Mouse (Mus musculus): ENCODE results near the gene Nip7. TPM values are rescaled to one million over a fixed set of nuclear protein-coding genes. Genes with fewer than 3 reads are reported as not detected.
A peak's percentile ranks its signal among the peaks of the same experiment; 100 is the strongest.

Gene Nip7
- polyA plus RNA-seq, 1 experiment from 2014 or later, result 54.4 TPM

GRCm38 (mm10) chr8:107046976-107047375, 9.7 kb upstream of the Nip7 start:
- ATAC-seq (ENCODE audit: insufficient number of reproducible peaks, insufficient read depth, low FRiP score, low read depth), result no peak
- Histone ChIP-seq H3K36me3 (ENCODE audit: control insufficient read depth, insufficient read depth, low read length) (peaks cover 80% of the 10 kb centered on the region), H3K4me2 (ENCODE audit: low read length) (peak overlapping the region; percentile 83), H3K27ac (replicated peaks in 1 of 2; ENCODE audit: control insufficient read depth in 1 of 2, insufficient read depth in 1 of 2, low read depth in 2 of 2, low read length in 2 of 2) (peak overlapping the region in 1 of 2 experiments; percentile 96; a peak in 2 of 4 replicates), H3K4me1 (ENCODE audit: control insufficient read depth in 2 of 2, insufficient read depth in 2 of 2, low read length in 2 of 2) (peaks cover 3 to 19% of the 10 kb centered on the region in 2 experiments), H3K9me3 (ENCODE audit: control insufficient read depth, low read length) (no peaks in the 10 kb centered on the region), H3K9ac (ENCODE audit: low read length) (peak overlapping the region; percentile 90), H3K27me3 (ENCODE audit: control insufficient read depth, insufficient read depth, low read length) (no peaks in the 10 kb centered on the region), H3K4me3 (ENCODE audit: control insufficient read depth in 1 of 2, insufficient read depth in 1 of 2, low read depth in 1 of 2, low read length in 2 of 2) (peak overlapping the region; percentile 75 to 79; a peak in 2 of 4 replicates)
- 53% methylated on average over 5 of the region's 5 CpGs for WGBS

DNA sequence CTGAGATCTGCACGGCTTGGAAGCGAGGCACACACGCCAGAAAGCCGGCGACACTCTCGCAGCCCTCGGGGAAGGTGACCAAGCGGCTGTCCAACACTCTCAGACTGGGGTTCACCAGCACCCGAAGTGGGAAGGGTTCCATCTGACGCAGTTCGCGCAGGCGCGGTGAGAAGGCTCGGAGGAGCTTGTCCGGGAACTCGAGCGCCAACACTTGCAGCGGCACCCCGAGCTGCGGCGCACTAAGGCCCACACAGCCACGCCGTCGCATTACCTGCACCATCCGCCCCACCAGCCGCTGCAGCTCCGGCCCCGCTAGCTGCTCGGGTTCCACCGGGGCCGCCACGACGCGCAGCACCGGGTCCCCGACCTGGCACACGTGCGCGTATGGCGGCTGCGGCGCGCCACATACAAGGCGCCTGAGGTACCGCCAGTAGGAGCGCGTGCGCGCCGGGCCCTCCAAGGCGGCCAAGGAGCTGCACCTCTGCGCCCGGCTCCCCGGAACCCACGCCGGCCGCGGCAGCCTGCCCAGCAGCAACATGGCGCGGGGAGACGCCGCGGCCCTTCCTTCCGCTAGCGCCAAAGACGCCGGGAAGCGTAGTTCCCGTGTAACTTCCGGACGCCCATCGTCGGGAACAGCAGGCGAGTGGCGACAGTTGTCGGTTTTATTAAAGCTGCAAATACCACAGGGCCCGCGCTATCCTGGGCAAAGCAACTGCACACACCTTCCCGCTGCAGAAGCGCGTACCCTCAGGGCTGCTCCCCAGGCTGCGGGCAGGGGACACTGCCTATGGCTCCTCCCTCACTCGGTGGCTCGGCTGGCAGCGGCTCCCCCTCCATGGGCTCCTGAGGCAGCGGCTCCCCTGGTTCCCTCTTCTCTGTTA, 8.4 kb upstream of the Nip7 start, which contains the start of gene Pdf:
Pdf (minus strand) TSS at position 554 of the 881 bp plus-strand sequence.
- H3K9ac ChIP-seq (ENCODE audit: low read length), result peak within 1 kb of the TSS; percentile 90
- H3K4me3 ChIP-seq (ENCODE audit: control insufficient read depth in 1 of 2, insufficient read depth in 1 of 2, low read depth in 1 of 2, low read length in 2 of 2), result peak within 1 kb of the TSS; percentile 75 to 79
- peak; percentile 74 for ATAC-seq (ENCODE audit: insufficient number of reproducible peaks, insufficient read depth, low FRiP score, low read depth)
- peak within 1 kb of the TSS; percentile 83 for H3K4me2 ChIP-seq (ENCODE audit: low read length)
- WGBS, result under 1% methylated on average over 87 of the region's 87 CpGs
- H3K27me3 ChIP-seq (ENCODE audit: control insufficient read depth, insufficient read depth, low read length), result no peaks in the 10 kb centered on the region
- H3K4me1 ChIP-seq (ENCODE audit: control insufficient read depth in 2 of 2, insufficient read depth in 2 of 2, low read length in 2 of 2), result peaks cover 3 to 19% of the 10 kb centered on the region in 2 experiments
- H3K36me3 ChIP-seq (ENCODE audit: control insufficient read depth, insufficient read depth, low read length), result peaks cover 80% of the 10 kb centered on the region
- peak within 1 kb of the TSS; percentile 86 to 96 for H3K27ac ChIP-seq (replicated peaks in 1 of 2; ENCODE audit: control insufficient read depth in 1 of 2, insufficient read depth in 1 of 2, low read depth in 2 of 2, low read length in 2 of 2)
- H3K9me3 ChIP-seq (ENCODE audit: control insufficient read depth, low read length), result no peaks in the 10 kb centered on the region

- 91% methylated on average over 4 of the region's 4 CpGs for WGBS
- peaks cover 3 to 19% of the 10 kb centered on the region in 2 experiments for H3K4me1 ChIP-seq (ENCODE audit: control insufficient read depth in 2 of 2, insufficient read depth in 2 of 2, low read length in 2 of 2)
- no peak for ATAC-seq (ENCODE audit: insufficient number of reproducible peaks, insufficient read depth, low FRiP score, low read depth)
- H3K9ac ChIP-seq (ENCODE audit: low read length), result peak overlapping the region; percentile 90; the same call in 1 of the 2 replicates
- H3K4me2 ChIP-seq (ENCODE audit: low read length), result peak overlapping the region; percentile 83
- H3K27ac ChIP-seq (replicated peaks in 1 of 2; ENCODE audit: control insufficient read depth in 1 of 2, insufficient read depth in 1 of 2, low read depth in 2 of 2, low read length in 2 of 2), result 0 out of 4 replicates have a peak overlapping the region, but pooled peaks of 1 of the 2 experiments have one; percentile 96
- no peaks in the 10 kb centered on the region for H3K27me3 ChIP-seq (ENCODE audit: control insufficient read depth, insufficient read depth, low read length)
- peaks cover 80% of the 10 kb centered on the region for H3K36me3 ChIP-seq (ENCODE audit: control insufficient read depth, insufficient read depth, low read length)
- H3K9me3 ChIP-seq (ENCODE audit: control insufficient read depth, low read length), result no peaks in the 10 kb centered on the region
- H3K4me3 ChIP-seq (ENCODE audit: control insufficient read depth in 1 of 2, insufficient read depth in 1 of 2, low read depth in 1 of 2, low read length in 2 of 2), result peak overlapping the region in 1 of 2 experiments; percentile 79; a peak in 1 of 4 replicates
Observed at GRCm38 (mm10) chr8:107049480-107049879, 7.2 kb upstream of the Nip7 start.

DNA sequence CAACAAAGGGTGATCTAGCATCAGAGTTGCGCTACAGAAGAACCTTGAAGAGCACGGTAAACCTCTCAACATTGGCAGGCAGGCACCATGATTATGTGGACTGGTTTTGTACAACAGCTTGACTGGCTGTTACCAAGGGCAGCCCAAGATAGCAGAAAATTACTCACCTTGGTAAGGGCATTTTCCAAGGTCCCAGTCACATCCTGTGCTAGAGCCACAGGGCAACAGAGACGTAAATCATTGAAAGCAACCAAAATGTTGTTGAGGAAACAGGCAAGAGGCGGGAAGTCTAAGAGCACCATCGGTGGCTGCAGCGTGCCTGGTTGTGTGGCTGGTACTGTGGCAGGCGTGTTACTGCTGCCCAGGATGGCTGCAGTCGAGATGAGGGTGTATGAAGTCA, 4.6 kb upstream of the Nip7 start:
- no peak for ATAC-seq (ENCODE audit: insufficient number of reproducible peaks, insufficient read depth, low FRiP score, low read depth)
- no peaks in the 10 kb centered on the region for H3K9me3 ChIP-seq (ENCODE audit: control insufficient read depth, low read length)
- H3K4me1 ChIP-seq (ENCODE audit: control insufficient read depth in 2 of 2, insufficient read depth in 2 of 2, low read length in 2 of 2), result peaks cover 2 to 25% of the 10 kb centered on the region in 2 experiments
- no peak overlapping the region for H3K4me2 ChIP-seq (ENCODE audit: low read length)
- no peak overlapping the region for H3K9ac ChIP-seq (ENCODE audit: low read length)
- H3K4me3 ChIP-seq (ENCODE audit: control insufficient read depth in 1 of 2, insufficient read depth in 1 of 2, low read depth in 1 of 2, low read length in 2 of 2), result no peak overlapping the region
- H3K27me3 ChIP-seq (ENCODE audit: control insufficient read depth, insufficient read depth, low read length), result no peaks in the 10 kb centered on the region
- no peak overlapping the region for H3K27ac ChIP-seq (replicated peaks in 1 of 2; ENCODE audit: control insufficient read depth in 1 of 2, insufficient read depth in 1 of 2, low read depth in 2 of 2, low read length in 2 of 2)
- WGBS, result 94% methylated on average over 8 of the region's 8 CpGs
- peaks cover 58% of the 10 kb centered on the region for H3K36me3 ChIP-seq (ENCODE audit: control insufficient read depth, insufficient read depth, low read length)

DNA sequence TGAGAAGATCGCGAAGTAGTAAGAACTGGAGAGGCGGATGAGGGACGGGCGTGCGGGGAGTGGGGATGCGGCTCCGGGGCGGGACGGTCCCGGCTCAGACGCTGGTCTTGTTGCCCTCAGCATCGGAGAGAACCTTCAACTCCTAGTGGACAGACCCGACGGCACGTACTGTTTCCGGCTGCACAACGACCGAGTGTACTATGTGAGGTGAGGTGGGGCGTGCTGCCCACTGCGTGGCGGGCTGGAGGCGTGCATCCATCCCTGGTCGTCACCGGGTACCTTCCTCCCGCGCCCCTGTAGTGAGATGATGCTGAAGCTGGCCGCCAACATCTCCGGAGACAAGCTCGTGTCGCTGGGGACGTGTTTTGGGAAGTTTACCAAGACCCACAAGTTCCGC, 294 bp downstream of the Nip7 start:
- Histone ChIP-seq H3K27ac (replicated peaks in 1 of 2; ENCODE audit: control insufficient read depth in 1 of 2, insufficient read depth in 1 of 2, low read depth in 2 of 2, low read length in 2 of 2) (no peak overlapping the region; a peak in 1 of 4 replicates), H3K9ac (ENCODE audit: low read length) (peak overlapping the region; percentile 81), H3K36me3 (ENCODE audit: control insufficient read depth, insufficient read depth, low read length) (peaks cover 53% of the 10 kb centered on the region), H3K4me3 (ENCODE audit: control insufficient read depth in 1 of 2, insufficient read depth in 1 of 2, low read depth in 1 of 2, low read length in 2 of 2) (peak overlapping the region; percentile 73 to 77), H3K9me3 (ENCODE audit: control insufficient read depth, low read length) (no peaks in the 10 kb centered on the region), H3K27me3 (ENCODE audit: control insufficient read depth, insufficient read depth, low read length) (no peaks in the 10 kb centered on the region), H3K4me2 (ENCODE audit: low read length) (peak overlapping the region; percentile 98), H3K4me1 (ENCODE audit: control insufficient read depth in 2 of 2, insufficient read depth in 2 of 2, low read length in 2 of 2) (peaks cover 4 to 19% of the 10 kb centered on the region in 2 experiments; a peak in 3 of 4 replicates)
- ATAC-seq (ENCODE audit: insufficient number of reproducible peaks, insufficient read depth, low FRiP score, low read depth), result peak; percentile 32
- under 1% methylated on average over 33 of the region's 33 CpGs for WGBS

GRCm38 (mm10) chr8:107062613-107063012, 5.9 kb downstream of the Nip7 start:
- Histone ChIP-seq H3K4me2 (ENCODE audit: low read length) (no peak overlapping the region), H3K9ac (ENCODE audit: low read length) (no peak overlapping the region), H3K27me3 (ENCODE audit: control insufficient read depth, insufficient read depth, low read length) (no peaks in the 10 kb centered on the region), H3K4me3 (ENCODE audit: control insufficient read depth in 1 of 2, insufficient read depth in 1 of 2, low read depth in 1 of 2, low read length in 2 of 2) (no peak overlapping the region), H3K27ac (replicated peaks in 1 of 2; ENCODE audit: control insufficient read depth in 1 of 2, insufficient read depth in 1 of 2, low read depth in 2 of 2, low read length in 2 of 2) (no peak overlapping the region), H3K4me1 (ENCODE audit: control insufficient read depth in 2 of 2, insufficient read depth in 2 of 2, low read length in 2 of 2) (peaks cover 0 to 4% of the 10 kb centered on the region in 2 experiments; a peak in 2 of 4 replicates), H3K9me3 (ENCODE audit: control insufficient read depth, low read length) (no peaks in the 10 kb centered on the region), H3K36me3 (ENCODE audit: control insufficient read depth, insufficient read depth, low read length) (peaks cover 24% of the 10 kb centered on the region)
- no peak for ATAC-seq (ENCODE audit: insufficient number of reproducible peaks, insufficient read depth, low FRiP score, low read depth)
- WGBS, result 76% methylated on average over 1 of the region's 1 CpGs

- Histone ChIP-seq H3K27ac (replicated peaks in 1 of 2; ENCODE audit: control insufficient read depth in 1 of 2, insufficient read depth in 1 of 2, low read depth in 2 of 2, low read length in 2 of 2) (no peak within 1 kb of the TSS), H3K9ac (ENCODE audit: low read length) (no peak within 1 kb of the TSS), H3K27me3 (ENCODE audit: control insufficient read depth, insufficient read depth, low read length) (no peaks in the 10 kb centered on the region), H3K4me1 (ENCODE audit: control insufficient read depth in 2 of 2, insufficient read depth in 2 of 2, low read length in 2 of 2) (no peaks in the 10 kb centered on the region), H3K36me3 (ENCODE audit: control insufficient read depth, insufficient read depth, low read length) (peaks cover 24% of the 10 kb centered on the region), H3K4me2 (ENCODE audit: low read length) (no peak within 1 kb of the TSS), H3K4me3 (ENCODE audit: control insufficient read depth in 1 of 2, insufficient read depth in 1 of 2, low read depth in 1 of 2, low read length in 2 of 2) (no peak within 1 kb of the TSS), H3K9me3 (ENCODE audit: control insufficient read depth, low read length) (no peaks in the 10 kb centered on the region)
- 58% methylated on average over 17 of the region's 17 CpGs for WGBS
- ATAC-seq (ENCODE audit: insufficient number of reproducible peaks, insufficient read depth, low FRiP score, low read depth), result no peak; the same call in 1 of the 2 replicates
Observed at GRCm38 (mm10) chr8:107065511-107066496, 9.1 kb downstream of the Nip7 start, which contains the start of gene Tmed6. TSS of gene Tmed6 (minus strand) at chr8:107065644.

All from heart, embryonic 14.5 days (tissue).